Mouse (Mus musculus) heart, adult 2 months (tissue): Measurements from ENCODE around the gene Vwa8. TPM values are rescaled to one million over a fixed set of nuclear protein-coding genes. Genes with fewer than 3 reads are reported as not detected.

Source experiments
- DNase-seq, 2 experiments: peaks; one replicate each; pipeline ENCODE4 v3.0.0; 2021
- H3K27ac ChIP-seq: fragments of 200-600 bp; 2 replicates; pipeline ENCODE4 v1.8.1; 2022
- H3K27me3 ChIP-seq: fragments of 200-500 bp; 2 replicates; pipeline ENCODE4 v1.6.1; 2012; ENCODE audit warnings: mild to moderate bottlenecking, low read length, inconsistent platforms, mixed read lengths; ENCODE audit not compliant: control insufficient read depth, insufficient read depth
- H3K36me3 ChIP-seq: fragments of 200-500 bp; 2 replicates; pipeline ENCODE4 v1.6.1; 2012; ENCODE audit warnings: low read length, inconsistent platforms; ENCODE audit not compliant: control insufficient read depth, insufficient read depth
- H3K4me1 ChIP-seq: fragments of 200-500 bp; 2 replicates; pipeline ENCODE4 v1.6.1; 2011; ENCODE audit warnings: low read length; ENCODE audit not compliant: control insufficient read depth, insufficient read depth
- H3K4me3 ChIP-seq: fragments of 200-600 bp; 2 replicates; pipeline ENCODE4 v1.8.1; 2022
- H3K79me2 ChIP-seq: fragments of 200-500 bp; replicated peaks from 2 replicates; pipeline ENCODE4 v1.6.1; 2012; ENCODE audit warnings: mild to moderate bottlenecking, inconsistent platforms, low read length, moderate library complexity, mixed read lengths; ENCODE audit not compliant: control insufficient read depth, insufficient read depth
- H3K9ac ChIP-seq: fragments of 200-500 bp; 2 replicates; pipeline ENCODE4 v1.6.1; 2012; ENCODE audit warnings: low read depth, mild to moderate bottlenecking, control low read depth, inconsistent platforms, low read length, mixed read lengths
- CTCF ChIP-seq: fragments of 200-600 bp; IDR thresholded peaks from 2 replicates; pipeline ENCODE4 v1.8.1; 2022; ENCODE audit warnings: antibody characterized with exemption, mild to moderate bottlenecking, moderate library complexity
- EP300 ChIP-seq: fragments of 200-500 bp; IDR thresholded peaks from 2 replicates; pipeline ENCODE4 v1.6.1; 2011; ENCODE audit warnings: low read depth, low read length, control low read depth; ENCODE audit not compliant: insufficient read depth
- POLR2A ChIP-seq: fragments of 200-500 bp; IDR thresholded peaks from 2 replicates; pipeline ENCODE4 v1.6.1; 2011; ENCODE audit warnings: mild to moderate bottlenecking, low read depth, low read length, control low read depth; ENCODE audit not compliant: insufficient read depth
- WGBS: fragments of 180-500 bp; shearing (Covaris S2); methylation state at CpG from one replicate; pipeline ENCODE4 v1.1.7; 2018; 5-methylcytosine and 5-hydroxymethylcytosine counted together
- intact Hi-C: fragments of 180-260 bp; cut with DNase I; formaldehyde crosslinking; loops from one replicate; pipeline ENCODE4 v1.15.1; 2025
- long read RNA-seq: library from polyadenylated mRNA; stranded (forward); transcript quantifications from one replicate; pipeline ENCODE4 v2.0.0, GENCODE M21; 2021
- polyA plus RNA-seq: library from polyadenylated mRNA; depleted of rRNA; stranded (reverse); fragments of >200 nt; gene quantifications from 2 replicates; pipeline ENCODE4 v1.2.3, GENCODE M21; 2012; rRNA removed
- total RNA-seq, 2 experiments: library from RNA; stranded (reverse); gene quantifications; 2 replicates each; pipeline ENCODE4 v1.2.3; 2021

Vwa8 gene
- 100 to 1,000 TPM; 150 to 177 TPM for total RNA-seq
- polyA plus RNA-seq, result 58.8 and 95.8 TPM in 2 replicates
- long read RNA-seq, full-length matches to known transcripts, result 39 of 68 reads
- long read RNA-seq, partial matches to known transcripts, result 24 of 68 reads
- long read RNA-seq, other reads (novel, unspliced or antisense), result 5 of 68 reads

- peaks cover 6% of the 10 kb centered on the region for H3K4me1 ChIP-seq
- 1% methylated on average over 61 of the region's 61 CpGs for WGBS
- H3K27me3 ChIP-seq, result no peaks in the 10 kb centered on the region
- DNase-seq, result peak; percentile 91 to 94
- H3K27ac ChIP-seq, result peak within 1 kb of the TSS; percentile 94
- H3K36me3 ChIP-seq, result peaks cover 4% of the 10 kb centered on the region
- H3K79me2 ChIP-seq, result peaks cover 2% of the 10 kb centered on the region; the same call in 1 of the 2 replicates
- peak within 1 kb of the TSS; percentile 62 for H3K4me3 ChIP-seq
- 0 out of 2 replicates have a peak, but pooled peaks have one; percentile 9 for TF ChIP-seq EP300
- TF ChIP-seq CTCF, result peak; percentile 64
- TF ChIP-seq POLR2A, result peak; percentile 52; the same call in 1 of the 2 replicates
- H3K9ac ChIP-seq, result peak within 1 kb of the TSS; percentile 100
- intact Hi-C loops, result loop anchor here (2.0 to 10.0 kb wide), 4 partner anchors 116 to 476 kb away; partner anchors contain the start of gene Dgkh
These were observed at the start of gene Vwa8 for GRCm38 (mm10) chr14:78848941-78849911. Gene Vwa8, plus strand, starts transcription at chr14:78849052.

- intact Hi-C loops, result no loop called here
- Histone ChIP-seq H3K36me3 (no peaks in the 10 kb centered on the region), H3K9ac (no peak overlapping the region), H3K4me1 (no peaks in the 10 kb centered on the region), H3K27ac (no peak overlapping the region), H3K79me2 (no peaks in the 10 kb centered on the region), H3K4me3 (no peak overlapping the region), H3K27me3 (no peaks in the 10 kb centered on the region)
- 91% methylated on average over 2 of the region's 2 CpGs for WGBS
- DNase-seq, result no peak
- TF ChIP-seq CTCF, result no peak
- no peak for TF ChIP-seq POLR2A
- TF ChIP-seq EP300, result no peak
These were observed 46.5 kb upstream of the Vwa8 start for GRCm38 (mm10) chr14:78802378-78802777.

- Histone ChIP-seq H3K79me2 (no peaks in the 10 kb centered on the region), H3K4me1 (no peaks in the 10 kb centered on the region), H3K27ac (no peak overlapping the region), H3K9ac (no peak overlapping the region), H3K36me3 (no peaks in the 10 kb centered on the region), H3K4me3 (no peak overlapping the region), H3K27me3 (no peaks in the 10 kb centered on the region)
- TF ChIP-seq EP300 (no peak), CTCF (no peak), POLR2A (no peak)
- no peak for DNase-seq
- intact Hi-C loops, result no loop called here
- WGBS, result 77% methylated on average over 6 of the region's 6 CpGs
These were observed 44.9 kb upstream of the Vwa8 start for GRCm38 (mm10) chr14:78803924-78804323.

GRCm38 (mm10) chr14:78812896-78813295 is 36.0 kb upstream of the Vwa8 start:
- H3K79me2 ChIP-seq, result no peaks in the 10 kb centered on the region
- TF ChIP-seq CTCF, result no peak
- TF ChIP-seq EP300, result no peak
- TF ChIP-seq POLR2A, result no peak
- H3K27ac ChIP-seq, result no peak overlapping the region
- 93% methylated on average over 2 of the region's 2 CpGs for WGBS
- no peak overlapping the region for H3K4me3 ChIP-seq
- intact Hi-C loops, result no loop called here
- no peaks in the 10 kb centered on the region for H3K27me3 ChIP-seq
- no peaks in the 10 kb centered on the region for H3K36me3 ChIP-seq
- no peaks in the 10 kb centered on the region for H3K4me1 ChIP-seq
- H3K9ac ChIP-seq, result no peak overlapping the region
- no peak for DNase-seq

- WGBS, result 43% methylated on average over 2 of the region's 3 CpGs
- Histone ChIP-seq H3K4me3 (no peak overlapping the region), H3K4me1 (no peaks in the 10 kb centered on the region), H3K79me2 (no peaks in the 10 kb centered on the region), H3K27ac (no peak overlapping the region), H3K9ac (no peak overlapping the region), H3K27me3 (no peaks in the 10 kb centered on the region), H3K36me3 (no peaks in the 10 kb centered on the region)
- DNase-seq, result no peak
- TF ChIP-seq CTCF (no peak), EP300 (no peak)
- intact Hi-C loops, result no loop called here
These were observed 32.4 kb upstream of the Vwa8 start for GRCm38 (mm10) chr14:78816411-78816810.

- intact Hi-C loops, result no loop called here
- no peak overlapping the region for H3K9ac ChIP-seq
- no peak for DNase-seq
- no peaks in the 10 kb centered on the region for H3K36me3 ChIP-seq
- H3K4me3 ChIP-seq, result no peak overlapping the region
- no peak overlapping the region for H3K27ac ChIP-seq
- 96% methylated on average over 3 of the region's 3 CpGs for WGBS
- TF ChIP-seq EP300 (no peak), CTCF (no peak), POLR2A (no peak)
- H3K4me1 ChIP-seq, result no peaks in the 10 kb centered on the region
- no peaks in the 10 kb centered on the region for H3K27me3 ChIP-seq
- no peaks in the 10 kb centered on the region for H3K79me2 ChIP-seq
These were observed 31.2 kb upstream of the Vwa8 start for GRCm38 (mm10) chr14:78817651-78818050.
